In genomic region chr5:124352141-124352920, GRCm38 (mm10) we compare ENCODE assay signal across 8 mouse cellular contexts. TPM values are rescaled to one million over a fixed set of nuclear protein-coding genes. Genes with fewer than 3 reads are reported as not detected.
DNase-seq lines count a peak whose midpoint lies in the region; ATAC-seq and TF ChIP-seq lines count a peak whose summit lies in the region.

No protein-coding gene starts in this region.

- peak overlapping the region; percentile 94 for H3K4me2 ChIP-seq in forebrain, embryonic 12.5 days
- H3K4me2 ChIP-seq in neural tube, embryonic 15.5 days = peak overlapping the region; percentile 84

- peak; percentile 87 for DNase-seq in heart, postnatal 10 days
- peak; percentile 72 to 88 for DNase-seq in kidney, postnatal 36 days
- DNase-seq in lung, adult 2 months = peak; percentile 62
- peak; percentile 62 to 74 for DNase-seq in thymus, adult 18-20 months

- no peak for TF ChIP-seq CTCF in E14TG2a.4 (conservative IDR thresholded peaks at IDR 0.05; ENCODE audit: low read length)
- no peak for TF ChIP-seq CTCF in lung, adult 2 months (IDR thresholded peaks at IDR 0.05; ENCODE audit: insufficient read depth, low read length)

- peaks cover 73% of the 10 kb centered on the region for H3K4me1 ChIP-seq in E14TG2a.4 (replicated peaks; ENCODE audit: low read depth, low read length)
- H3K4me1 ChIP-seq in forebrain, embryonic 12.5 days = peaks cover 46% of the 10 kb centered on the region
- H3K4me1 ChIP-seq in lung, adult 2 months (ENCODE audit: control insufficient read depth, insufficient read depth, low read length) = peaks cover 14% of the 10 kb centered on the region
- peaks cover 54% of the 10 kb centered on the region for H3K4me1 ChIP-seq in neural tube, embryonic 15.5 days

- WGBS in forebrain, embryonic 12.5 days = under 1% methylated on average over 29 of the region's 30 CpGs
- 4% methylated on average over 28 of the region's 30 CpGs for WGBS in lung, adult 2 months
- WGBS in neural tube, embryonic 15.5 days = 0% methylated on average over 29 of the region's 30 CpGs

- peak; percentile 60; the same call in 1 of the 2 replicates for TF ChIP-seq POLR2A in lung, adult 2 months (IDR thresholded peaks at IDR 0.05; ENCODE audit: borderline replicate concordance, extremely low read depth, low read depth, low read length)

- H3K9ac ChIP-seq in forebrain, embryonic 12.5 days = peak overlapping the region; percentile 100
- H3K9ac ChIP-seq in neural tube, embryonic 15.5 days (replicated peaks) = peak overlapping the region; percentile 86

- peaks cover 41% of the 10 kb centered on the region for H3K36me3 ChIP-seq in E14TG2a.4 (ENCODE audit: insufficient read depth, low read length)
- peaks cover 26% of the 10 kb centered on the region for H3K36me3 ChIP-seq in forebrain, embryonic 12.5 days (replicated peaks)
- peaks cover 16% of the 10 kb centered on the region for H3K36me3 ChIP-seq in neural tube, embryonic 15.5 days

- peak overlapping the region; percentile 93 for H3K4me3 ChIP-seq in E14TG2a.4 (replicated peaks; ENCODE audit: low read length)
- peak overlapping the region; percentile 99 for H3K4me3 ChIP-seq in forebrain, embryonic 12.5 days (replicated peaks)
- H3K4me3 ChIP-seq in lung, adult 2 months (replicated peaks; ENCODE audit: extremely low read depth, low read depth, low read length) = peak overlapping the region; percentile 44
- peak overlapping the region; percentile 83 for H3K4me3 ChIP-seq in neural tube, embryonic 15.5 days (replicated peaks)

- H3K27ac ChIP-seq in forebrain, embryonic 12.5 days = peak overlapping the region; percentile 99
- H3K27ac ChIP-seq in neural tube, embryonic 15.5 days (replicated peaks) = peak overlapping the region; percentile 95

- H3K27me3 ChIP-seq in E14TG2a.4 (ENCODE audit: insufficient read depth, low read length) = no peaks in the 10 kb centered on the region
- no peaks in the 10 kb centered on the region for H3K27me3 ChIP-seq in forebrain, embryonic 12.5 days
- H3K27me3 ChIP-seq in neural tube, embryonic 15.5 days (replicated peaks) = no peaks in the 10 kb centered on the region

- intact Hi-C loops in heart, postnatal 10 days (cut with DNase I) = no loop called here

- H3K9me3 ChIP-seq in E14TG2a.4 (ENCODE audit: low read length) = no peaks in the 10 kb centered on the region
- no peaks in the 10 kb centered on the region for H3K9me3 ChIP-seq in forebrain, embryonic 12.5 days
- no peaks in the 10 kb centered on the region for H3K9me3 ChIP-seq in neural tube, embryonic 15.5 days (replicated peaks)

- peak; percentile 34; the same call in 1 of the 2 replicates for ATAC-seq in cerebellum, adult (ENCODE audit: insufficient number of reproducible peaks, low FRiP score, low TSS enrichment)
- ATAC-seq in forebrain, embryonic 12.5 days (ENCODE audit: low FRiP score) = peak; percentile 89
- ATAC-seq in neural tube, embryonic 15.5 days (ENCODE audit: low FRiP score) = peak; percentile 83

RNA-seq across cellular contexts. Expression of gene Cdk2ap1, which starts 10.6 kb away (rescaled TPM):
- 81.1 and 105 TPM in 2 replicates for polyA plus RNA-seq in forebrain, embryonic 12.5 days (2016; fragmentation: Nextera tagmentation; extraction: Ambion mirVana)
- 100 to 1,000 TPM; 171 to 185 TPM for total RNA-seq in heart, postnatal 10 days (2021)
- polyA plus RNA-seq in lung, adult 2 months (2012; rRNA removed) = 79.4 and 86.2 TPM in 2 replicates
- polyA plus RNA-seq in neural tube, embryonic 15.5 days (2015; fragmentation: Nextera tagmentation; extraction: Ambion mirVana) = 49.7 and 89.0 TPM in 2 replicates

RNA-seq across cellular contexts. Expression of gene 2810006K23Rik, which starts 24.4 kb away (rescaled TPM):
- polyA plus RNA-seq in forebrain, embryonic 12.5 days (2016; fragmentation: Nextera tagmentation; extraction: Ambion mirVana) = 19.2 and 23.0 TPM in 2 replicates
- total RNA-seq in heart, postnatal 10 days (2021) = 10 to 100 TPM in 1 of 2 experiments, 1 to 10 TPM in 1; 9.7 to 10.8 TPM
- polyA plus RNA-seq in lung, adult 2 months (2012; rRNA removed) = 3.4 and 3.7 TPM in 2 replicates
- 13.4 and 14.4 TPM in 2 replicates for polyA plus RNA-seq in neural tube, embryonic 15.5 days (2015; fragmentation: Nextera tagmentation; extraction: Ambion mirVana)

RNA-seq across cellular contexts. Expression of gene Mphosph9, which starts 24.6 kb away (rescaled TPM):
- 24.4 and 24.7 TPM in 2 replicates for polyA plus RNA-seq in forebrain, embryonic 12.5 days (2016; fragmentation: Nextera tagmentation; extraction: Ambion mirVana)
- total RNA-seq in heart, postnatal 10 days (2021) = 1 to 10 TPM; 6.7 to 7.4 TPM
- 2.4 and 3.3 TPM in 2 replicates for polyA plus RNA-seq in lung, adult 2 months (2012; rRNA removed)
- 10.7 and 12.6 TPM in 2 replicates for polyA plus RNA-seq in neural tube, embryonic 15.5 days (2015; fragmentation: Nextera tagmentation; extraction: Ambion mirVana)

Comparison
In these comparisons a context has a peak if more than half of its experiments do, and no peak if none do; other contexts are left out.
1. Peak in every context shown above with its lines: DNase-seq, ATAC-seq, H3K4me3 ChIP-seq and H3K27ac ChIP-seq.
2. H3K4me3 ChIP-seq: peak in every context shown above with its lines; median percentile 99 in forebrain, embryonic 12.5 days; 93 in E14TG2a.4; 83 in neural tube, embryonic 15.5 days; 44 in lung, adult 2 months.
3. ATAC-seq: peak in every context shown above with its lines; median percentile 89 in forebrain, embryonic 12.5 days; 83 in neural tube, embryonic 15.5 days; 34 in cerebellum, adult.